Mouse (Mus musculus): ENCODE measurements around the gene Klhl10.

DNA sequence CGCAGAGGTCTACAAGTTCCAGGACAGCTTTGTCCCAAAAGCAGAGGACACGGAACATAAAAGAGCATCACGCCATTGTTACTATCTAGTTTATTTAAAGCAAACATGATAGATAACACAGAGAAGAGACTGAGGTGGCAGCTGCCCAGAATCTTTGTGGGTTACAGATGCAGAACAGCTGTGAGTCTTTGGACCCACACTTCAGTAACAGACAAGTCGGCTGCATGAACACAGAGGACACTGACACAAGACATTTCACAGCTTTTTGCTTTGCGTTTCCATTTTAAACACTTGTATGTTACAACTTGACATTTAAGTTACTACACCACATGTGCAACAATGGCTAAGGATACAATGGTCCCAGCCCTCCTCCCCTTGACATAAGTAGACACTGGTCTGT lies 34.6 kb downstream of the Klhl10 start:
- TF ChIP-seq USF1 (IDR thresholded peaks at IDR 0.05; ENCODE audit: low read depth) (no peak), CTCF (IDR thresholded peaks at IDR 0.05; ENCODE audit: control insufficient read depth, insufficient read depth, insufficient read length) (no peak)

All from C2C12 (cell line).